Mouse (Mus musculus) midbrain, embryonic 14.5 days (tissue): ENCODE data around the gene Dse. TPM values are rescaled to one million over a fixed set of nuclear protein-coding genes. Genes with fewer than 3 reads are reported as not detected.
A peak's percentile ranks its signal among the peaks of the same experiment; 100 is the strongest.

Experiments used
- ATAC-seq: fragments of 200-750 bp; cut with Nextera tagmentation; 2 replicates; pipeline ENCODE4 v1.8.0; 2017; ENCODE audit warnings: moderate number of reproducible peaks, moderate library complexity; ENCODE audit not compliant: low FRiP score, low TSS enrichment
- DNase-seq: peaks from one replicate; pipeline ENCODE4 v3.0.0-alpha.2; 2015
- H3K27ac ChIP-seq: fragments of 300-500 bp; sonication (generic); replicated peaks from 2 replicates; pipeline ENCODE4 v1.5.1; 2014; ENCODE audit warnings: mild to moderate bottlenecking, low read depth, low read length, moderate library complexity
- H3K27me3 ChIP-seq: fragments of 300-500 bp; sonication (generic); 2 replicates; pipeline ENCODE4 v1.6.1; 2014; ENCODE audit warnings: low read length, control low read depth, mixed read lengths; ENCODE audit not compliant: control insufficient read depth, insufficient read depth
- H3K36me3 ChIP-seq: fragments of 300-500 bp; sonication (generic); 2 replicates; pipeline ENCODE4 v1.6.1; 2014; ENCODE audit warnings: low read length, control low read depth; ENCODE audit not compliant: control insufficient read depth, insufficient read depth
- H3K4me1 ChIP-seq: fragments of 300-500 bp; sonication (generic); 2 replicates; pipeline ENCODE4 v1.6.1; 2014; ENCODE audit warnings: mild to moderate bottlenecking, antibody characterized with exemption, low read length, control low read depth; ENCODE audit not compliant: control insufficient read depth, insufficient read depth
- H3K4me2 ChIP-seq: fragments of 300-500 bp; sonication (generic); 2 replicates; pipeline ENCODE4 v1.6.1; 2014; ENCODE audit warnings: mild to moderate bottlenecking, low read length, moderate library complexity
- H3K4me3 ChIP-seq: fragments of 300-500 bp; sonication (generic); replicated peaks from 2 replicates; pipeline ENCODE4 v1.5.1; 2014; ENCODE audit warnings: low read depth, low read length
- H3K9ac ChIP-seq: fragments of 300-500 bp; sonication (generic); replicated peaks from 2 replicates; pipeline ENCODE4 v1.6.1; 2014; ENCODE audit warnings: mild to moderate bottlenecking, low read length, moderate library complexity
- H3K9me3 ChIP-seq: fragments of 300-500 bp; sonication (generic); 2 replicates; pipeline ENCODE4 v1.6.1; 2016; ENCODE audit warnings: low read length, control low read depth, mixed read lengths; ENCODE audit not compliant: control insufficient read depth
- WGBS: fragments of 180-500 bp; shearing (Covaris S2); extraction: QIAGEN DNeasy Blood & Tissue Kit; methylation state at CpG from one replicate; pipeline ENCODE4 v1.1.7; 2014; 5-methylcytosine and 5-hydroxymethylcytosine counted together
- polyA plus RNA-seq: library from polyadenylated mRNA; unstranded; fragments of >200 nt; fragmentation: Nextera tagmentation; extraction: Ambion mirVana; gene quantifications from 2 replicates; pipeline ENCODE4 v1.2.1, GENCODE M21; 2014

The Dse gene
- polyA plus RNA-seq, 1 experiment from 2014 or later = 9.4 TPM

- no peaks in the 10 kb centered on the region for H3K36me3 ChIP-seq
- H3K27ac ChIP-seq = no peak overlapping the region
- H3K4me1 ChIP-seq = no peaks in the 10 kb centered on the region
- no peak overlapping the region for H3K4me3 ChIP-seq
- H3K27me3 ChIP-seq = no peaks in the 10 kb centered on the region
- ATAC-seq (no peak), DNase-seq (no peak)
- no peak overlapping the region for H3K9ac ChIP-seq
- no peaks in the 10 kb centered on the region for H3K9me3 ChIP-seq
- WGBS = 95% methylated on average over 2 of the region's 2 CpGs
- no peak overlapping the region for H3K4me2 ChIP-seq
Observed at GRCm38 (mm10) chr10:34166971-34167370, 40.5 kb downstream of the Dse start.

GRCm38 (mm10) chr10:34155796-34156554, 51.5 kb downstream of the Dse start:
- H3K4me1 ChIP-seq = no peaks in the 10 kb centered on the region
- H3K4me2 ChIP-seq = no peak overlapping the region
- H3K9me3 ChIP-seq = no peaks in the 10 kb centered on the region
- no peaks in the 10 kb centered on the region for H3K36me3 ChIP-seq
- H3K27me3 ChIP-seq = no peaks in the 10 kb centered on the region
- H3K4me3 ChIP-seq = no peak overlapping the region
- DNase-seq = no peak
- ATAC-seq = no peak
- H3K27ac ChIP-seq = no peak overlapping the region
- 76% methylated on average over 12 of the region's 12 CpGs for WGBS
- H3K9ac ChIP-seq = no peak overlapping the region

- ATAC-seq (no peak), DNase-seq (peak; percentile 37)
Observed at GRCm38 (mm10) chr10:34151827-34152226, 55.7 kb downstream of the Dse start.

GRCm38 (mm10) chr10:34150454-34150853, 57.1 kb downstream of the Dse start:
- ATAC-seq = no peak
- no peak overlapping the region for H3K27ac ChIP-seq
- no peak overlapping the region for H3K4me2 ChIP-seq
- H3K27me3 ChIP-seq = no peaks in the 10 kb centered on the region
- H3K4me3 ChIP-seq = no peak overlapping the region
- DNase-seq = no peak
- no peaks in the 10 kb centered on the region for H3K36me3 ChIP-seq
- no peak overlapping the region for H3K9ac ChIP-seq
- H3K4me1 ChIP-seq = no peaks in the 10 kb centered on the region
- 53% methylated on average over 6 of the region's 6 CpGs for WGBS
- no peaks in the 10 kb centered on the region for H3K9me3 ChIP-seq

More at GRCm38 (mm10) chr10:34151827-34152226, 55.7 kb downstream of the Dse start:
- Histone ChIP-seq H3K27me3 (no peaks in the 10 kb centered on the region), H3K27ac (no peak overlapping the region), H3K9ac (no peak overlapping the region), H3K9me3 (no peaks in the 10 kb centered on the region), H3K4me1 (no peaks in the 10 kb centered on the region), H3K4me3 (no peak overlapping the region), H3K36me3 (no peaks in the 10 kb centered on the region), H3K4me2 (no peak overlapping the region)
- WGBS = 89% methylated on average over 3 of the region's 3 CpGs

GRCm38 (mm10) chr10:34149772-34150171, 57.7 kb downstream of the Dse start:
- no peaks in the 10 kb centered on the region for H3K27me3 ChIP-seq
- DNase-seq (no peak), ATAC-seq (no peak)
- H3K27ac ChIP-seq = no peak overlapping the region
- no peak overlapping the region for H3K4me3 ChIP-seq
- H3K9me3 ChIP-seq = no peaks in the 10 kb centered on the region
- H3K36me3 ChIP-seq = no peaks in the 10 kb centered on the region
- no peaks in the 10 kb centered on the region for H3K4me1 ChIP-seq
- H3K4me2 ChIP-seq = no peak overlapping the region
- 81% methylated on average over 3 of the region's 3 CpGs for WGBS
- H3K9ac ChIP-seq = no peak overlapping the region

- no peak for ATAC-seq
- 96% methylated on average over 2 of the region's 2 CpGs for WGBS
- DNase-seq = no peak
Observed at GRCm38 (mm10) chr10:34141693-34142092, 65.8 kb downstream of the Dse start.

GRCm38 (mm10) chr10:34139768-34140167, 67.7 kb downstream of the Dse start:
- H3K4me3 ChIP-seq = no peak overlapping the region
- H3K9me3 ChIP-seq = peaks cover 4% of the 10 kb centered on the region; the same call in 1 of the 2 replicates
- H3K36me3 ChIP-seq = no peaks in the 10 kb centered on the region
- no peak overlapping the region for H3K9ac ChIP-seq
- no peak for DNase-seq
- H3K4me2 ChIP-seq = no peak overlapping the region
- no peak for ATAC-seq
- no peaks in the 10 kb centered on the region for H3K4me1 ChIP-seq
- H3K27me3 ChIP-seq = no peaks in the 10 kb centered on the region
- 77% methylated on average over 4 of the region's 4 CpGs for WGBS
- H3K27ac ChIP-seq = no peak overlapping the region

More at GRCm38 (mm10) chr10:34141693-34142092, 65.8 kb downstream of the Dse start:
- H3K27ac ChIP-seq = no peak overlapping the region
- no peaks in the 10 kb centered on the region for H3K27me3 ChIP-seq
- H3K4me1 ChIP-seq = no peaks in the 10 kb centered on the region
- no peak overlapping the region for H3K4me2 ChIP-seq
- no peak overlapping the region for H3K9ac ChIP-seq
- H3K4me3 ChIP-seq = no peak overlapping the region
- peaks cover 4% of the 10 kb centered on the region; the same call in 1 of the 2 replicates for H3K9me3 ChIP-seq
- no peaks in the 10 kb centered on the region for H3K36me3 ChIP-seq

- Histone ChIP-seq H3K9ac (no peak overlapping the region), H3K9me3 (no peaks in the 10 kb centered on the region), H3K4me3 (no peak overlapping the region), H3K4me1 (no peaks in the 10 kb centered on the region), H3K27me3 (no peaks in the 10 kb centered on the region), H3K36me3 (no peaks in the 10 kb centered on the region), H3K4me2 (no peak overlapping the region), H3K27ac (no peak overlapping the region)
- ATAC-seq (no peak), DNase-seq (no peak)
- WGBS = 64% methylated on average over 6 of the region's 6 CpGs
Observed at GRCm38 (mm10) chr10:34138027-34138426, 69.5 kb downstream of the Dse start.

- H3K36me3 ChIP-seq = no peaks in the 10 kb centered on the region
- H3K9ac ChIP-seq = no peak overlapping the region
- no peak overlapping the region for H3K27ac ChIP-seq
- no peaks in the 10 kb centered on the region for H3K27me3 ChIP-seq
- H3K4me3 ChIP-seq = no peak overlapping the region
- WGBS = 9% methylated on average over 6 of the region's 6 CpGs
- ATAC-seq (no peak), DNase-seq (no peak)
- no peak overlapping the region for H3K4me2 ChIP-seq
- no peaks in the 10 kb centered on the region for H3K4me1 ChIP-seq
- no peaks in the 10 kb centered on the region for H3K9me3 ChIP-seq
Observed at GRCm38 (mm10) chr10:34136432-34136831, 71.1 kb downstream of the Dse start.
